Mouse (Mus musculus): ENCODE measurements around the gene Polr3k.

DNA sequence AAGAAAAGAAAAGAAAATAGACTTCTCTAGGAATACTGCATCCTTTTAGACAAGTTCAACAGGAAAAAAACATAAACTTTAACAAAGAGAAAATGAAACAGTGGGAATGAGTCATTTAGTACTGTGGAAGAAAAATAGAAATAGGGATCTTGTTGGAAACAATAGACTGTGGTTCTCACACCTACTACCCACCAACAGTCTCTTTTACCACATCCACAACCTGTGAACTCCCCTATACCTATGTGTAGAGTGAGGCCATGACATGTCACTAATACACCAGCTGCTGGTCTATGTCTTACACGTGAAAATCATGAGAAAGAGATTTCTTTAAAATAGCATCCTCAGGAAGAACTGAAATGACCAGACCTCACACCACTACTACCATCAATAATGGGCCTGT, 14.8 kb downstream of the Polr3k start:
- TF ChIP-seq CTCF (IDR thresholded peaks at IDR 0.05; ENCODE audit: control insufficient read depth, insufficient read depth, insufficient replicate concordance, low read depth, low read length) (no peak), POLR2A (IDR thresholded peaks at IDR 0.05; ENCODE audit: control insufficient read depth, low read depth, low read length) (no peak)

Data from testis, adult 2 months (tissue).